Mouse (Mus musculus) stomach, embryonic 15.5 days (tissue): ENCODE data around the gene Rhox4c. TPM values are rescaled to one million over a fixed set of nuclear protein-coding genes. Genes with fewer than 3 reads are reported as not detected.
"Not testable (repeated sequence)": the region's sequence is repeated elsewhere in the genome, so short reads cannot be mapped to it uniquely, and the experiment has no call there.

Experiments
- ATAC-seq: fragments of 200-750 bp; cut with Nextera tagmentation; 2 replicates; pipeline ENCODE4 v1.8.0; 2017; ENCODE audit warnings: low read depth, moderate number of reproducible peaks, moderate TSS enrichment; ENCODE audit not compliant: insufficient read depth, low FRiP score
- H3K27ac ChIP-seq: fragments of 300-500 bp; sonication (generic); 2 replicates; pipeline ENCODE4 v1.5.1; 2015; ENCODE audit warnings: mild to moderate bottlenecking, inconsistent platforms
- H3K27me3 ChIP-seq: fragments of 300-500 bp; sonication (generic); replicated peaks from 2 replicates; pipeline ENCODE4 v1.6.1; 2015; ENCODE audit warnings: inconsistent platforms
- H3K36me3 ChIP-seq: fragments of 300-500 bp; sonication (generic); 2 replicates; pipeline ENCODE4 v1.6.1; 2015; ENCODE audit warnings: inconsistent platforms
- H3K4me1 ChIP-seq: fragments of 300-500 bp; sonication (generic); 2 replicates; pipeline ENCODE4 v1.6.1; 2015; ENCODE audit warnings: inconsistent platforms
- H3K4me2 ChIP-seq: fragments of 300-500 bp; sonication (generic); 2 replicates; pipeline ENCODE4 v1.6.1; 2015; ENCODE audit warnings: mild to moderate bottlenecking, inconsistent platforms
- H3K4me3 ChIP-seq: fragments of 300-500 bp; sonication (generic); replicated peaks from 2 replicates; pipeline ENCODE4 v1.5.1; 2015; ENCODE audit warnings: inconsistent platforms
- H3K9ac ChIP-seq: fragments of 300-500 bp; sonication (generic); 2 replicates; pipeline ENCODE4 v1.6.1; 2015; ENCODE audit warnings: inconsistent platforms
- H3K9me3 ChIP-seq: fragments of 300-500 bp; sonication (generic); 2 replicates; pipeline ENCODE4 v1.6.1; 2016; ENCODE audit warnings: inconsistent platforms
- WGBS: fragments of 180-500 bp; shearing (Covaris S2); methylation state at CpG from one replicate; pipeline ENCODE4 v1.1.7; 2015; 5-methylcytosine and 5-hydroxymethylcytosine counted together
- polyA plus RNA-seq: library from polyadenylated mRNA; unstranded; fragments of >200 nt; fragmentation: Nextera tagmentation; extraction: Ambion mirVana; gene quantifications from 2 replicates; pipeline ENCODE4 v1.2.1, GENCODE M21; 2015

Rhox4c gene
- polyA plus RNA-seq = not detected in 2 replicates

DNA sequence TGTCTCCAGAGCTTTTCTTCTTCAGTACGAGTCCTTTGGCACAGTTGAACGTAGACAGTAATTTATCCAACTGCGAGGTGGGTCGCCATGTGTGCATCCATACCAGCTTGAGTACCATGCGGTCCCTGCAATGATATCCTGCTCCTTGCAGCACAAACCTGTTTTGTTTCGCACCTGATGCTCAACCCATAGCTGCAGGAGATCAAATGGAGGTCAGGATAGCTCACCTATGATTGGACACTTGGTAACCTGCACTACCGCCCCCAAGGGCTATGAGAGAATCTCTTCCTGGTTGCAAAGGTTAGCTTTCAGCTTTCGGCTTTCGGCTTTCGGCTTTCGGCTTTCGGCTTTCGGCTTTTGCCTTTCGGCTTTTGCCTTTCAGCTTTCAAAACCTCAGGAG lies at the start of gene Rhox4c:
Rhox4c (plus strand) TSS at position 301 of the 400 bp plus-strand sequence.
- H3K36me3 ChIP-seq, H3K27me3 ChIP-seq, H3K4me3 ChIP-seq, ATAC-seq, H3K27ac ChIP-seq, H3K4me2 ChIP-seq, H3K4me1 ChIP-seq, H3K9me3 ChIP-seq, H3K9ac ChIP-seq: not testable (repeated sequence)
- 91% methylated on average over 14 of the region's 14 CpGs for WGBS

DNA sequence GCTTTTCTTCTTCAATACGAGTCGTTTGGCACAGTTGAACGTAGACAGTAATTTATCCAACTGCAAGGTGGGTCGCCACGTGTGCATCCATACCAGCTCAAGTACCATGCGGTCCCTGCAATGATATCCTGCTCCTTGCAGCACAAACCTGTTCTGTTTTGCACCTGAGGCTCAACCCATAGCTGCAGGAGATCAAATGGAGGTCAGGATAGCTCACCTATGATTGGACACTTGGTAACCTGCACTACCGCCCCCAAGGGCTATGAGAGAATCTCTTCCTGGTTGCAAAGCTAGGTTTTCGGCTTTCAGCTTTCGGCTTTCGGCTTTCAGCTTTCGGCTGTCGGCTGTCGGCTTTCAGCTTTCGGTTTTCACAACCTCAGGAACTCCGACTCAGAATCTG lies 47.9 kb upstream of the Rhox4c start, which contains the start of gene Rhox4b:
Rhox4b (plus strand) TSS at position 301 of the 400 bp plus-strand sequence.
- H3K4me2 ChIP-seq, H3K27ac ChIP-seq, H3K9me3 ChIP-seq, H3K4me1 ChIP-seq, H3K36me3 ChIP-seq, H3K27me3 ChIP-seq, H3K4me3 ChIP-seq, H3K9ac ChIP-seq, ATAC-seq: not testable (repeated sequence)
- 83% methylated on average over 14 of the region's 15 CpGs for WGBS

DNA sequence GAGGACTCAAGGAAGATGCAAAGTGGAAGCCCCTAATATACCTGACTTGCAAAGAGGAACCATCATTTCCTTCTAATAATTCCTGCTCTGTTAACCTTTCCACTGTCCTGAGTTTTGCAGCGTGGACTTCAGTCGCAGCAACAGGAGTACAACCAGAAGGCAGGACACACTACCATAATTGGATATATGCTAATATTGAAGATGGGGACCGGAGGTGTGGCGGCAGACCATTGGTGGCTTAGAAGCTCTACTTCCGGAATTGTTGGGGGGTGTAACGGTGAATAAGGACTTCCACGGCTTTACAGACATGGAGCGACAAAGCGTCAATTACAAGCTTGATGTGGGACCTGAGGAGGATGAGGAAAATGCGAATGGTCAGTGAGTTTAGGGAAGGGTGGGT lies 26.8 kb upstream of the Rhox4c start, which contains the start of gene Rhox2c:
Rhox2c (plus strand) TSS at position 301 of the 400 bp plus-strand sequence.
- H3K9me3 ChIP-seq, ATAC-seq, H3K9ac ChIP-seq, H3K4me2 ChIP-seq, H3K27me3 ChIP-seq, H3K4me3 ChIP-seq, H3K27ac ChIP-seq, H3K36me3 ChIP-seq, H3K4me1 ChIP-seq: not testable (repeated sequence)
- WGBS = 89% methylated on average over 8 of the region's 10 CpGs

DNA sequence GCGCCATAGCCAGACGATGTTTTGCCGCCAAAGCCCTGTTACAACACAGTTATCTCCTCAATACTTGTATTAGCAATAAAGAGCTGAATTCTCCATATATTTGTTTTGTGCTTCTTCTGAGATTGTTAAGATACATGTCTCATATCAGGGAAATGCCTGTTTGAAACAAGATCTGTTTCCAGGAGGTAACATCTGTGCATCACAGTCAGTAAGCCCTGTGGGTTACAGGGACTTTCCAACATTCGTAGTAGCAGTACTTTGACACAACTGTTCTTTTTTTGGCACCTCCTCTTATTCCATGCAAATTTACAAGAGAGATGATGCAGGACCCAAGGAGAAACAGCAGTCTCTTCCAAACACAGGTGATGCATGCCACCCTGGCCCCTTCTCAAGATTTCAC lies 21.9 kb upstream of the Rhox4c start, which contains the start of gene Rhox3c:
Rhox3c (plus strand) TSS at position 301 of the 400 bp plus-strand sequence.
- WGBS = 87% methylated on average over 3 of the region's 4 CpGs

DNA sequence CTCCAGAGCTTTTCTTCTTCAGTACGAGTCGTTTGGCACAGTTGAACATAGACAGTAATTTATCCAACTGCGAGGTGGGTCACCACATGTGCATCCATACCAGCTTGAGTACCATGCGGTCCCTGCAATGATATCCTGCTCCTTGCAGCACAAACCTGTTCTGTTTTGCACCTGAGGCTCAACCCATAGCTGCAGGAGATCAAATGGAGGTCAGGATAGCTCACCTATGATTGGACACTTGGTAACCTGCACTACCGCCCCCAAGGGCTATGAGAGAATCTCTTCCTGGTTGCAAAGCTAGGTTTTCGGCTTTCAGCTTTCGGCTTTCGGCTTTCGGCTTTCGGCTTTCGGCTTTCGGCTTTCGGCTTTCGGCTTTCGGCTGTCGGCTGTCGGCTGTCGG lies 33.9 kb downstream of the Rhox4c start, which contains the start of gene Rhox4d:
Rhox4d (plus strand) TSS at position 301 of the 400 bp plus-strand sequence.
- ATAC-seq, H3K9ac ChIP-seq, H3K36me3 ChIP-seq, H3K27ac ChIP-seq, H3K9me3 ChIP-seq, H3K27me3 ChIP-seq, H3K4me2 ChIP-seq, H3K4me3 ChIP-seq, H3K4me1 ChIP-seq: not testable (repeated sequence)
- WGBS = 92% methylated on average over 17 of the region's 18 CpGs

More for the DNA sequence above, 21.9 kb upstream of the Rhox4c start, which contains the start of gene Rhox3c:
- ATAC-seq, H3K9me3 ChIP-seq, H3K4me2 ChIP-seq, H3K36me3 ChIP-seq, H3K4me1 ChIP-seq, H3K27ac ChIP-seq, H3K27me3 ChIP-seq, H3K4me3 ChIP-seq, H3K9ac ChIP-seq: not testable (repeated sequence)

DNA sequence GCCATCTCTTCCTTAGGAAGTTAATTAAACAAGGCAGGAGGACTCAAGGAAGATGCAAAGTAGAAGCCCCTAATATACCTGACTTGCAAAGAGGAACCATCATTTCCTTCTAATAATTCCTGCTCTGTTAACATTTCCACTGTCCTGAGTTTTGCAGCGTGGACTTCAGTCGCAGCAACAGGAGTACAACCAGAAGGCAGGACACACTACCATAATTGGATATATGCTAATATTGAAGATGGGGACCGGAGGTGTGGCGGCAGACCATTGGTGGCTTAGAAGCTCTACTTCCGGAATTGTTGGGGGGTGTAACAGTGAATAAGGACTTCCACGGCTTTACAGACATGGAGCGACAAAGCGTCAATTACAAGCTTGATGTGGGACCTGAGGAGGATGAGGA lies 50.0 kb downstream of the Rhox4c start, which contains the start of gene Rhox2e:
Rhox2e (plus strand) TSS at position 301 of the 400 bp plus-strand sequence.
- not testable (repeated sequence) for H3K27ac ChIP-seq, H3K9ac ChIP-seq, H3K36me3 ChIP-seq, H3K27me3 ChIP-seq, ATAC-seq, H3K4me2 ChIP-seq, H3K4me3 ChIP-seq, H3K9me3 ChIP-seq, H3K4me1 ChIP-seq
- 89% methylated on average over 2 of the region's 8 CpGs for WGBS

Other genes starting within 250 kb of the Rhox4c start
- gene Rhox2a, start 235.4 kb upstream of the Rhox4c start, polyA plus RNA-seq = not detected in 2 replicates
- gene Rhox3a, start 230.4 kb upstream of the Rhox4c start, polyA plus RNA-seq = not detected in 2 replicates
- not detected in 2 replicates for gene Rhox4a, start 215.0 kb upstream of the Rhox4c start, polyA plus RNA-seq
- not detected in 2 replicates for gene Rhox3a2, start 100.3 kb upstream of the Rhox4c start, polyA plus RNA-seq
- 0.30 TPM in 1 of 2 replicates, not detected in the other for gene Rhox4a2, start 89.5 kb upstream of the Rhox4c start, polyA plus RNA-seq
- not detected in 2 replicates for gene Rhox2b, start 68.3 kb upstream of the Rhox4c start, polyA plus RNA-seq
- not detected in 2 replicates for gene Rhox4b, start 47.8 kb upstream of the Rhox4c start, polyA plus RNA-seq
- not detected in 2 replicates for gene Rhox2c, start 26.7 kb upstream of the Rhox4c start, polyA plus RNA-seq
- not detected in 2 replicates for gene Rhox3c, start 21.8 kb upstream of the Rhox4c start, polyA plus RNA-seq
- not detected in 2 replicates for gene Rhox2d, start 13.1 kb downstream of the Rhox4c start, polyA plus RNA-seq
- not detected in 2 replicates for gene Rhox4d, start 34.0 kb downstream of the Rhox4c start, polyA plus RNA-seq
- not detected in 2 replicates for gene Rhox2e, start 50.1 kb downstream of the Rhox4c start, polyA plus RNA-seq
- not detected in 2 replicates for gene Rhox3e, start 61.7 kb downstream of the Rhox4c start, polyA plus RNA-seq
- gene Rhox4e, start 77.1 kb downstream of the Rhox4c start, polyA plus RNA-seq = not detected in 2 replicates
- gene Rhox2f, start 91.1 kb downstream of the Rhox4c start, polyA plus RNA-seq = not detected in 2 replicates
- not detected in 2 replicates for gene Rhox3f, start 100.7 kb downstream of the Rhox4c start, polyA plus RNA-seq
- not detected in 2 replicates for gene Rhox4f, start 127.4 kb downstream of the Rhox4c start, polyA plus RNA-seq
- gene Rhox3g, start 148.3 kb downstream of the Rhox4c start, polyA plus RNA-seq = not detected in 2 replicates
- not detected in 2 replicates for gene Rhox2g, start 163.1 kb downstream of the Rhox4c start, polyA plus RNA-seq
- not detected in 2 replicates for gene Rhox4g, start 171.0 kb downstream of the Rhox4c start, polyA plus RNA-seq
- gene Rhox3h, start 188.4 kb downstream of the Rhox4c start, polyA plus RNA-seq = not detected in 2 replicates
- gene Rhox2h, start 192.9 kb downstream of the Rhox4c start, polyA plus RNA-seq = not detected in 2 replicates